Mouse (Mus musculus): ENCODE results near the gene Vmn1r142. TPM values are rescaled to one million over a fixed set of nuclear protein-coding genes. Genes with fewer than 3 reads are reported as not detected.
"Not testable (repeated sequence)": the region's sequence is repeated elsewhere in the genome, so short reads cannot be mapped to it uniquely, and the experiment has no call there.

Vmn1r142 gene
- not detected for total RNA-seq (2021)
- long read RNA-seq, experiment 1, result 0 reads
- long read RNA-seq, experiment 2, result 0 reads

GRCm38 (mm10) chr7:22163935-22164334 lies at the start of gene Vmn1r142:
Gene Vmn1r142, minus strand, starts transcription at chr7:22164035.
- H3K4me3 ChIP-seq; H3K27ac ChIP-seq; DNase-seq (ENCODE audit: low spot score in 2 of 2): not testable (repeated sequence)

- not testable (repeated sequence) for H3K27ac ChIP-seq; DNase-seq (ENCODE audit: low spot score in 2 of 2); H3K4me3 ChIP-seq
Measured at GRCm38 (mm10) chr7:22201164-22201563, 37.3 kb upstream of the Vmn1r142 start, which contains the start of gene Gm8653. Gene Gm8653, minus strand, starts transcription at chr7:22201264.

DNA sequence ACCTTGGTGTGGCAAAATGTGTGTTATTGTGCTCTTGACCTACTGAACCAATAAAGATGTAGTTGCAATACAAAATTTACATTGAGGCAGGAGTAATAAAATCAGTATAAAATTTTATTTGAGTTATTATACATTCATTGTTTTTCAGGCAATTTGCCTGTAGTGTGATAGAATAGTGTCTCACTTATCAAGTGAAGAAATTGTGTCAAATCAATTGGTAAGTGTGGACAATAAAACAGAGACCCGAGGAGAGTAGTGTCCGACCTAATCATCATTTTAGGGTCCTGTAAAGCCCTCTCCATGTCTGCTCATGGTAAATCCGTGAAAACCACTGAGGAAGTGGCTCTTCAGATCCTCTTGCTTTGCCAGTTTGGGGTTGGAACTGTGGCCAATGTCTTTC lies 25.2 kb upstream of the Vmn1r142 start, which contains the start of gene Vmn1r143:
Gene Vmn1r143 (plus strand): TSS at position 301 of the 400 bp plus-strand sequence.
- not testable (repeated sequence) for H3K27ac ChIP-seq; DNase-seq (ENCODE audit: low spot score in 2 of 2); H3K4me3 ChIP-seq

DNA sequence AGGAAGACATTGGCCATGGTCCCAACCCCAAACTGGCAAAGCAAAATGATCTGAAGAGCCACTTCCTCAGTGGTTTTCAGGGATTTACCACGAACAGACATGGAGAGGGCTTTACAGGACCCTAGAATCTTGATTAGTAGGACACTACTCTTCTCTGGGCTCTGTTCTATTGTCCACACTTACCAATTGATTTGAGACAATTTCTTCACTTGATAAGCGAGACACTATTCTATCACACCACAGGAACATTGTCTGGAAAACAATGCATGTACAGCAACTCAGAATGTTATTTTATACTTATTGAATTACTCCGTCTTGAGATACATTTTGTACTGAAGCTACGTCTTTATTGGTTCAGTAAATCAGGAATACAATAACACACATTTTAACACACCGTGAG lies 29.2 kb downstream of the Vmn1r142 start, which contains the start of gene Gm10666:
Gene Gm10666 (minus strand): TSS at position 101 of the 400 bp plus-strand sequence.
- H3K27ac ChIP-seq; H3K4me3 ChIP-seq; DNase-seq (ENCODE audit: low spot score in 2 of 2): not testable (repeated sequence)

- DNase-seq (ENCODE audit: low spot score in 2 of 2); H3K27ac ChIP-seq; H3K4me3 ChIP-seq: not testable (repeated sequence)
Measured at GRCm38 (mm10) chr7:22118145-22118544, 45.7 kb downstream of the Vmn1r142 start, which contains the start of gene Gm16451. Gene Gm16451, minus strand, starts transcription at chr7:22118245.

Other genes with a start within 250 kb of the Vmn1r142 start
- not detected for gene Gm5891, start 242.7 kb downstream of the Vmn1r142 start, total RNA-seq (2021)
- not detected for gene Vmn1r137, start 169.4 kb downstream of the Vmn1r142 start, total RNA-seq (2021)
- not detected for gene Vmn1r138, start 135.1 kb downstream of the Vmn1r142 start, total RNA-seq (2021)
- gene Gm6176, start 107.7 kb downstream of the Vmn1r142 start, total RNA-seq (2021), result not detected
- not detected for gene Vmn1r139, start 95.0 kb downstream of the Vmn1r142 start, total RNA-seq (2021)
- gene Gm16451, start 45.8 kb downstream of the Vmn1r142 start, total RNA-seq (2021), result not detected
- gene Gm10666, start 29.3 kb downstream of the Vmn1r142 start, total RNA-seq (2021), result not detected
- gene Vmn1r143, start 25.3 kb upstream of the Vmn1r142 start, total RNA-seq (2021), result not detected
- not detected for gene Gm8653, start 37.2 kb upstream of the Vmn1r142 start, total RNA-seq (2021)
- not detected for gene Gm8453, start 65.4 kb upstream of the Vmn1r142 start, total RNA-seq (2021)
- not detected for gene Gm4187, start 165.7 kb upstream of the Vmn1r142 start, total RNA-seq (2021)
- gene Gm8660, start 207.0 kb upstream of the Vmn1r142 start, total RNA-seq (2021), result not detected
- gene Vmn1r148, start 249.5 kb upstream of the Vmn1r142 start, total RNA-seq (2021), result not detected

Data from layer of hippocampus, adult 2 months (tissue).